Mouse (Mus musculus) granulocyte monocyte progenitor cell, adult 5-6 weeks (primary cell): ENCODE data around the gene Tarbp2. TPM values are rescaled to one million over a fixed set of nuclear protein-coding genes. Genes with fewer than 3 reads are reported as not detected.

ENCODE experiments used
- ATAC-seq: replicated peaks from 2 replicates; pipeline ENCODE4 v1.8.0; 2016; ENCODE audit warnings: mild to moderate bottlenecking, moderate TSS enrichment, inconsistent platforms; ENCODE audit not compliant: poor library complexity, severe bottlenecking
- total RNA-seq, 2 experiments: library from RNA; stranded (forward) in 1 of 2; stranded (reverse) in 1 of 2; fragments of 200-712, 200-1000 nt in 1 of 2; fragments of >200 nt in 1 of 2; fragmentation: Nextera tagmentation in 1 of 2; gene quantifications; 2 replicates each; pipeline ENCODE4 v1.2.3; 2014 to 2017

The Tarbp2 gene
- total RNA-seq, 2 experiments from 2014 or later = 20.0 to 29.4 TPM

DNA sequence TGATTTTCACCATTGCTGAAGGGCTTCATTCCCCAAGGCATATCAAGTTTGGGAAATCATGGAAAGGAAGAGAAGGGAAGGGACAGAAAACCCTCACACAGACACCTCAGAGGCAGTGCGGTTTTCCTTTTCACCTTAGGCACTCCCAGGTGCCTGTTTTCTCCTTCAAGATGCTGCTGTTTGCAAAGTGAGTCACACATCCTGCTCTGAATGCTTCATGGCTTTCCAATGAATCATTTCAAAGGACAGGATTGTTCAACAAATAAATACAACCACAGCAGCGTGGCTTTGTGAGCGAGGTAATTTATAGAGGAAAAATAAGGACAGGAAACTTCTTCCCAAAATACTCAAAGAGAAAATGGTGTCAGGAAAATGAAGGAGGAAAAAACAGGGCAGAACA lies 54.1 kb downstream of the Tarbp2 start:
- ATAC-seq = no peak

Other genes starting within 250 kb of the Tarbp2 start
- gene Gm9918, start 247.6 kb upstream of the Tarbp2 start, total RNA-seq (2014; fragmentation: Nextera tagmentation) = not detected in 2 replicates
- gene Gm9918, start 247.6 kb upstream of the Tarbp2 start, total RNA-seq (2017) = not detected in 2 replicates
- 20.0 and 39.8 TPM in 2 replicates for gene Mfsd5, start 238.7 kb upstream of the Tarbp2 start, total RNA-seq (2014; fragmentation: Nextera tagmentation)
- gene Mfsd5, start 238.7 kb upstream of the Tarbp2 start, total RNA-seq (2017) = 16.1 and 29.4 TPM in 2 replicates
- 20.8 and 21.7 TPM in 2 replicates for gene Espl1, start 221.9 kb upstream of the Tarbp2 start, total RNA-seq (2014; fragmentation: Nextera tagmentation)
- 30.4 and 50.0 TPM in 2 replicates for gene Espl1, start 221.9 kb upstream of the Tarbp2 start, total RNA-seq (2017)
- gene Pfdn5, start 192.1 kb upstream of the Tarbp2 start, total RNA-seq (2014; fragmentation: Nextera tagmentation) = 299 and 314 TPM in 2 replicates
- gene Pfdn5, start 192.1 kb upstream of the Tarbp2 start, total RNA-seq (2017) = 366 and 404 TPM in 2 replicates
- gene Myg1, start 186.5 kb upstream of the Tarbp2 start, total RNA-seq (2014; fragmentation: Nextera tagmentation) = 63.3 and 88.7 TPM in 2 replicates
- 55.1 and 59.9 TPM in 2 replicates for gene Myg1, start 186.5 kb upstream of the Tarbp2 start, total RNA-seq (2017)
- 120 and 123 TPM in 2 replicates for gene Aaas, start 167.4 kb upstream of the Tarbp2 start, total RNA-seq (2014; fragmentation: Nextera tagmentation)
- gene Aaas, start 167.4 kb upstream of the Tarbp2 start, total RNA-seq (2017) = 147 and 153 TPM in 2 replicates
- gene Sp7, start 151.0 kb upstream of the Tarbp2 start, total RNA-seq (2014; fragmentation: Nextera tagmentation) = not detected in 2 replicates
- gene Sp7, start 151.0 kb upstream of the Tarbp2 start, total RNA-seq (2017) = not detected in 2 replicates
- gene Sp1, start 112.0 kb upstream of the Tarbp2 start, total RNA-seq (2014; fragmentation: Nextera tagmentation) = 59.6 and 71.6 TPM in 2 replicates
- 52.0 and 56.1 TPM in 2 replicates for gene Sp1, start 112.0 kb upstream of the Tarbp2 start, total RNA-seq (2017)
- not detected in 2 replicates for gene Amhr2, start 72.8 kb upstream of the Tarbp2 start, total RNA-seq (2014; fragmentation: Nextera tagmentation)
- gene Amhr2, start 72.8 kb upstream of the Tarbp2 start, total RNA-seq (2017) = not detected in 2 replicates
- 75.2 and 97.2 TPM in 2 replicates for gene Prr13, start 59.2 kb upstream of the Tarbp2 start, total RNA-seq (2014; fragmentation: Nextera tagmentation)
- gene Prr13, start 59.2 kb upstream of the Tarbp2 start, total RNA-seq (2017) = 35.4 and 53.4 TPM in 2 replicates
- 731 and 799 TPM in 2 replicates for gene Pcbp2, start 47.7 kb upstream of the Tarbp2 start, total RNA-seq (2014; fragmentation: Nextera tagmentation)
- 213 and 218 TPM in 2 replicates for gene Pcbp2, start 47.7 kb upstream of the Tarbp2 start, total RNA-seq (2017)
- gene Gm10337, start 14.5 kb upstream of the Tarbp2 start, total RNA-seq (2014; fragmentation: Nextera tagmentation) = 7.7 TPM in 1 of 2 replicates, not detected in the other
- gene Gm10337, start 14.5 kb upstream of the Tarbp2 start, total RNA-seq (2017) = not detected in 2 replicates
- 0.38 TPM in 1 of 2 replicates, not detected in the other for gene Map3k12, start 1.1 kb upstream of the Tarbp2 start, total RNA-seq (2014; fragmentation: Nextera tagmentation)
- gene Map3k12, start 1.1 kb upstream of the Tarbp2 start, total RNA-seq (2017) = 0.26 and 0.60 TPM in 2 replicates
- gene Npff, start 6.8 kb downstream of the Tarbp2 start, total RNA-seq (2014; fragmentation: Nextera tagmentation) = 12.9 and 19.4 TPM in 2 replicates
- 2.4 TPM in 1 of 2 replicates, not detected in the other for gene Npff, start 6.8 kb downstream of the Tarbp2 start, total RNA-seq (2017)
- gene Gm28047, start 106.9 kb downstream of the Tarbp2 start, total RNA-seq (2014; fragmentation: Nextera tagmentation) = not detected in 2 replicates
- not detected in 2 replicates for gene Gm28047, start 106.9 kb downstream of the Tarbp2 start, total RNA-seq (2017)
- 124 and 212 TPM in 2 replicates for gene Atf7, start 107.3 kb downstream of the Tarbp2 start, total RNA-seq (2014; fragmentation: Nextera tagmentation)
- gene Atf7, start 107.3 kb downstream of the Tarbp2 start, total RNA-seq (2017) = 43.1 and 60.2 TPM in 2 replicates
- 69.8 and 122 TPM in 2 replicates for gene Atp5g2, start 154.2 kb downstream of the Tarbp2 start, total RNA-seq (2014; fragmentation: Nextera tagmentation)
- 83.4 and 95.4 TPM in 2 replicates for gene Atp5g2, start 154.2 kb downstream of the Tarbp2 start, total RNA-seq (2017)
- gene Calcoco1, start 204.0 kb downstream of the Tarbp2 start, total RNA-seq (2014; fragmentation: Nextera tagmentation) = 10.8 and 19.3 TPM in 2 replicates
- gene Calcoco1, start 204.0 kb downstream of the Tarbp2 start, total RNA-seq (2017) = 5.1 and 12.2 TPM in 2 replicates